Mouse (Mus musculus) spleen, embryonic (tissue): ENCODE data around the gene Tmem211.

ENCODE experiments used
- CTCF ChIA-PET: fragments of 350-600 bp; sonication (Branson Sonifier 250); formaldehyde crosslinking; loops from one replicate; lab custom pipeline; 2022; lab: Charles Lee

Gene Tmem211

DNA sequence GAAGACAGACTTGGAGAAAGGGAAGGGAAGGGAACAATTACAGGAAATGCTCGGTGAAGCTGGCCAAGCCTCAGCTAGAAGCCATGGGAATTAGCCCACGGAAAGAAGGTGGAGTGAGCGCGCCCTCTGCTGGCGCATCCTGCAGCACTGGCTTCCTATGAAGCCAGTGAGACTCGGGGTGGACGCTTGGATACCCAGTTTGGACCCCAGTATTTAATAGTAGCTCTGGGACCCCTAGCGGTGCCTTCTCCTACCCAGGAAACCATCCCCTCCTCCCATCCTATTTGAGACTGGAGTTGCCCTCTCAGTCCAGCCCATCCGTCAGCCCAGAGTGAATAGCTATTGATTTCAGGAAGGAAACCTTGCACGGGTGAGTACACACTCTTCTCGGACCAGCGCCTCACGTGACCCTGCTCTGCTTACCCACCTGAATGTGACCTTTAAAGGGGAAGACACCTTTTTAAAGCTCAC, at the start of gene Tmem211:
Gene Tmem211 (plus strand): TSS at position 278 of the 471 bp plus-strand sequence.
- CTCF ChIA-PET: interaction anchor here (0.9 kb wide), 1 partner anchor 12 kb away, joined by 3 read pairs; no protein-coding TSS in a partner anchor

DNA sequence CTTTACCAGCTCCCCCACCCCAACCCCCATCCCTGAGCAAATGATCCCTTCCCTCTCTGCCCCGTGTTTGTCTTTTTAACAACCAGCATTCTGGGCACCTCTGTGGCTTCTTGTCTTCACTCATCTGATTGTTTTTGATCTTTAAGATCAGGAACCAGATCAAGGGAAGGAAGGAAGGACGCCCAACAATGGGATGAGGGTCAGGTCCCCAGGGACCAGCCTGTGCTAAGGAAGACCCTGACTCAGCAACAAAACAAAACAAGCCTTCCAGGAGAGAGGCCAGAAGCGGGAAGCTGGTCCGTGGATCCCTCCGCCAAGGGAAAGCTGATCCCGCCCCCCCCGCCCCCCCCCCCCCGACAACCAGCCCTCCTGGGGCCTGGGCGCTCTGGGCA, 47.3 kb upstream of the Tmem211 start:
- CTCF ChIA-PET: no interaction called here

DNA sequence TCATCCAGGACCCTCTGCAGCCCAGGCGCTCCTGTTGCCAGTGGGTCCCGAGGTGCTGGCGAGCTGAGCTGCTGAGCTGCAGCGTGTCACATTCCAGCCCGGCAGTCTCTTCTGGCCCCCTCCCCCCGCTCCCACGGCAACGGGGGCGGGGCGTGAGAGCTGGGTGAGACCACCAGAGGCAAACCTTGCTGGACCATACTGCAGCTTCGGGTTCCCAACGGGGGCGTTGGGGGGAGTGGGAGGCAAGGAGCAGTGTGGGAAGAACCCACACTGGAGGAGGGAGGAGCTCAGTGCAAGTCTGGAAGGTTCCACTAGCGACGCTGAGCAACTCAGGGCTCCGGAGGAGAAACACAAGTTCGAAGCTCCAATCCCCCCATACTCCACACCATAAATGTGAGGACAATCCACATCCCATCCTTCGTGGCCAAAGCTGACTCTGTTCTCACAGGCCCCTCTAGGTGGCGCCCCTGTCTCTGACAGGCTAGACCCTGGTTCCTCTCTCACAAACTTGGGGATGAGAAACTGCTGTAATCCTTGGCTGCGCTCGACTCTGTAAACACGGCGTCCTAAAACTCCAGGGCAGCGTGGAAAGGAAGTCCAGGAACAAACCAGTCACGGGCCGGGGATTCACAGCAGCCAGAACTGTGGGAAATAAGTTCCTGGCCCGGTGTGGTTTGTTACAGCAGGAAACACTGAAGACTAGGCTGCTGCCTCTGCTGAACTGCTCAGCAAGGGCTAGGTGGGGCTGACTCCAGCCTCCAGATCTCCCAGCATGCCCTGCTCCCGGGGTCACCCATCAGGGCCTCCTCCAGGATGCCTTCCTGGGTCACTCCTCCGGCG, 46.6 kb upstream of the Tmem211 start:
- CTCF ChIA-PET: no interaction called here

DNA sequence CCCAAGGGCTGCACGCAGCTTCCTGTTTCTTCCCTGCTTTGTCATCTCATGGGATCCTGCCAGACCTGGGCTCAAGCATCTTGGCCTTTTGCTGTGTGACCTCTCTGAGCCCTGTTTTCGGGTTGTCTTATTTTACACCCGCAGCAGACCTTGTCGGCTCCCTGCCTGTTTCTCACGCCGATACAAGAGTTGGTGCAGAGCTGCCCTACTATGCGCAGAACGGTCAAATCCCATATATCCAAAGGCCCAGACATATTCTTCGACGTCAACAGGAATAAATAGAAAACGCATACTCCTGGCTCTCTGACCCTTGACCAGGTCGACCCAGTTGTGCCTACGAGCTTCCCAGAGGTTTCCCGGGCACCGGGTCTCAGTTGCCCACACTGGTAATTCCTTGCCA, 46.0 kb upstream of the Tmem211 start:
- CTCF ChIA-PET: no interaction called here

DNA sequence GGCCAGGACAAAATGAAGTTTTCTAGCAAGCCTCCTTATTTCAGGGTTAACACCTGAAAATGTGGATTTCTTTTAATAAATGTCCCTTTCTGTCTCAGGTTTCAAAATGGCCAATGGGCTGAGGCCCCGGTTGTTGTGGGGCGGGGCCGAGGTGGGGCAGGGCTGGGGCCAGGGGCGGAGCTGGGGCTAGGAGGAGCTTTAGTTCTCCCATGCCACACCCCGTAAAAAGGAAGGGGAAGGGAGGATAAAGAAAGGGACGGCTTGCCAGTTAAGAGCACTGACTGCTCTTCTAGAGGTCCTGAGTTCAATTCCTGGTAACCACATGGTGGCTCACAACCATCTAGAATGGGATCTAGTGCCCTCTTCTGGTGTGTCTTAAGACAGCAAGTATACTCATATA, 45.3 kb upstream of the Tmem211 start:
- CTCF ChIA-PET: no interaction called here

DNA sequence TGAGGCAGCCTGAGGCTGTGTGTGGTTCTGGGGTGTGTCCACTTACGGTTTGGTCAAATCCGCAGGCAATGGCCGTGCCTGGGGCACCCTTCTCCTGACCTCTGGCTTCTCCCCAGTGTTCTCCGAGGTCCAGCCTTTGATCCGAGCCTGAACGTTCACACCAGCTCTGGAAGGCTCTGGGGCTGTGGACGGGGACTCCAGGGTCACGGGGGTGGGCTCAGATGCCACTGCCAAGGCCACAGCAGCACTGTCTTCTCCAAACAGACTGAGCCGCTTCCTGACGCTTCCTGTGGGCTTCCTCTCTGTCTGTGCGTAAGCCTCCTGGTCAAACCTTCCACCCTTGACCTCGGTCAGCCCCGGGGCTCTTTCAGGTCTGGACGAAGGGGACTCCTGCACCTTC, 36.2 kb upstream of the Tmem211 start:
- CTCF ChIA-PET: interaction anchor here (0.7 kb wide), 1 partner anchor 835 kb away, joined by 3 read pairs; no protein-coding TSS in a partner anchor

DNA sequence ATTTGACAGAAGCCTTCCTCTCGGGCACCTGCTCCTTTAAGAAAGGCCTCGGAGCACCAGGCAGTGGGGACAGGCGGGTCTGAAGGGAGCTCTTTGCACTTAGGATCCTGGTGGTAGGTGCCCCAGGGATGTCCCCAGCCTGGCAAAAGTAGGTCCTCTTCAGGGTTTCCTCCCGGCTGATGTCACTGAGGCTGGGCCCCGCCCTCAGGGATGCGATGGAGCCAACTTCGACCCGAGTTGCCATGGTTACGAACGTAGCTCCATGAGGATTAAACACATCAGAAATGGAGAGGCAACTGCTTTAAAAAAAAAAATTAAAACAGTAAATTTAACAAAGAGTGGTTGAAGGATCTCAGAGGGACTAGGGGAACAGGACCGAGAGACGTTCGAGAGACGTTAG, 34.8 kb upstream of the Tmem211 start:
- CTCF ChIA-PET: no interaction called here

DNA sequence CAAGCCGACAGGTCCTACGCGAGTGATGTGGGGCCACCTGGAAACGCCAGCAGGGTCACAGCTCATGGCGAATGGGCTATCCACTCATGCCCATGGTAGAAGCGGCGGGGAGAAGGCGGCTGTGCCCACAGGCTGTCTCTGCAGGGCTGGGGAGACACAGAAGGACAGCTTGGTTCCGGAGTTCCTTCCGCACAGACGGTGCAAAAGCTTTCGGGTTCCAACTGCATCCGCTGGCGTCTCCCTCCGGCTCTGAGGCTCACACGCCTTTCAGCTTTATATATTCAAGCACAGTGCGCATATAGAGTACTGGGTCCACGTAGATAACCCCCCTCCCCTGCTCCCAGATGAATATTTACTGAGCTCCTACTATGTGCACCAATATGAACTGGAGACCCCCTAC, 32.9 kb upstream of the Tmem211 start:
- CTCF ChIA-PET: no interaction called here

DNA sequence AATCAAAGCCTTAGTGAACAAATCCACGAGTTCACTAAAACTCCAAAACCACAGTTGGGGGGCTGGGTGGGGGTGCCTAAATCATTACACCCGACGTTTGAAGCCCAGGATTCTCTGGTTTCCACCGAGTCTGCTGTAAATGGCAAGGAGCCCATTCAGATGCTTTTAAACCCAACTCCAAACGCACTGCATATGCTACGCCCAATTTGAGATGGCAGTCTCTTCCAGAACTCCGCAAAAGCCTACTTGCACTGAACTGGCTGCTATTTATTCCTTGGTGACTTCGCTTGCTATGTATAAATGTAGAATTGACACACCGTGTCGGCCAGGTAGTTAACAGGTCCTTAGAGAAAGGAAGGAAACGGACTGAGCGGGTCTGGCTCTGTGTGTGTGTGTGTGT, 31.3 kb upstream of the Tmem211 start:
- CTCF ChIA-PET: no interaction called here

DNA sequence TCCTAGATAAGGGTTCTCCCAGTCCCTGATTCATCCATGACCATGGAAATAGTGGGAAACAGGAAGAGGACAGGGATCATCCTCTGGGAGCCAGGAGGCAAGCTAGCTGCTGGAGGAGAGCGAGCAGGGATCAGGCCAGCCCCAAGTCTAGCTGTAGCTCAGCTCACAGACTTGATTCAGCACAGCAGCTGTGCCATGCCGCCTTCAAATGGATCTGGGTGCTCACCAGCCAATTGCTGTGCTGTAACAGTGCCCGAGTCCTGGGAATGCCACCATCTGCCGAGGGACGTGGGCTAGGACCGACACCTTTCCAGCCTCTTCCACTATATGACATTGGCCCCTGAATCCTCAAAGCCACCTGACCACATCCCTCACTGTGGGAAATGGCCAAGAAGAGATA, 30.8 kb upstream of the Tmem211 start:
- CTCF ChIA-PET: no interaction called here

DNA sequence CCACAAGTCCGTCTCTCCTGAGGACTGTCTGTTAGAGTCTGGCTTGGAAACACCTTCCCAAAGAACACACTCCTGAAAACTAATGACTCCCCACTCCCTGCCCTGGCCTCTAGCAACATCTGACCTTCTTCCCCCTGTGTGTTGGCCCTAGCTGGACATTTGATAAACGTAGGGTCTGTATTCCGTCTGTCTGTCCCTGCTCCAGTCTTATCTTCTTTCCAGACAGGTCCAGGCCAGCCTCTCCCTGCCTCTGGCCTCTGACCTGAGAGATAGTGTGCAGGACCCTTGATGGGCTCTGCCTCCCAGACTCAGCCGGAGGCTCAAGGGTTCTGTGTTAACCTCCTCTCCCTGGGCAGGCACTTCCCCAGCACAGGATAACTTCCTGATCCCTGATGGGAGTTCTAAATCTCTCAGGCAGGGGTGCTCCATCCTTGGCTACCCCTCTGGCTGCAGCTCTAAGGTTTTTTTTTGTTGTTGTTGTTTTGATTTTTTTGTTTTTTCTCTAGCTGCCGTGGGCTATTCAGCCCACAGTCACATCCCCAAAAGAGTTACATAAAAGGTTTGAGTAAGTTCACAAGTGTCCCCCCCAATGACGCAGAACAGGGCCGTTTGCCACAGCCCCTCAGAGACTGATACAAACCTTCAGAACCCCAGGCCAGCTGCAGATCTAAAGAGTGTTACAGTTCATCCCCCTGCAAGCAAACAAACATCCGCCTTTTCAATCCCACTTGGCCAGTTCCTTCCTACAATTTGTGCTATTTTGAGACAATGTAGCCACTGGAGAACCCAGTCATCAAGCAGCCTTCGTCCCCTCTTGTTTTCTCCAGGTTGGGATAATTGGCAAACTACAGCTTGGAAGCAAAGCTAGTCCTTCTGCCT, 29.6 kb upstream of the Tmem211 start:
- CTCF ChIA-PET: no interaction called here

DNA sequence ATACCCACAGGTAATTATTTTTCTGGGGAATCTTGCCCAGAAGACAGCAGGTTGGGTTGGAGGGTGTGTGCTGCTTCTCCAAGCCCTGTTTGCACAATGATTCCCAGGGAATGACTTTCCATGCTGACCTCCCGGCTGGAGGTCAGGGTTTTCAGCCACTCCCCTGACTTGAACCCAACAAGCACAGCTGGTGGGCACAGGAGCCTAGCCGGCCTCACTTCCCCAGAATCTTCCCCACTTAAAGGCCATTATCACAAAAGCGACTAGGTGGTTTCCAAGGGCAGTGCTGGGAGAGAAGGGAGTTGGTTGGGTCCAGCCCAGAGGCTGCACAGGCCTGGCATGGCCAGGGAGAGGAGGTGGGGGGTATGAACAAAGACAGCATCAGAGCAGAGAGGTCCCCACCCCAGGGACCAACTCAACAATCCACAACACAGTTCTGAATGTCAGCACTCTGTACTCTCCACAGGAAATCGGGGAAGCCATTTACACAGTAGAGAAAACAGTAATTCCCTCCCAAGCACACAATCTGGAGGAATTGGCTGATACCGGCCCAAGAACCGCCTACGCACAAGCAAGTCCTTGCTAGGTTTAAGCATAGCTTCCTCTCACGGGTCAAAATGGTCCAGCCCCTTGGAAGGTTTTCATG, 27.5 kb upstream of the Tmem211 start:
- CTCF ChIA-PET: no interaction called here

DNA sequence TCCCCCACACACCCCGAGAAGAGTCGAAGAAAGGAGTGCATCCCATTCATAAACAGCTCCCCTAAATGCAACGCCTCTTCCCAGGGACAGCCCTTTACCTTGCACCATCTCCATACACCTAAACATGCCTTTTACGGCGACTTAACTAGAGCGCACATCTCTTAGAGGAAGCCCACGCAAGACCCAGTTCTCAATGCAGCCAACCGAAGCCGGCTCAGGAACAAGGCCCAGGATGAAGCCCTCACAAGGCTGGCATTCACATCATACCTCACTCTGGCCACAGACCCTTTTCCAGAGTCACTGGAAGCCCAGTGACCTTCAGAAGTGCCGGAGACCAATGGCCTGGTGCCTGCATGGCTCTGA, 27.0 kb upstream of the Tmem211 start:
- CTCF ChIA-PET: no interaction called here

DNA sequence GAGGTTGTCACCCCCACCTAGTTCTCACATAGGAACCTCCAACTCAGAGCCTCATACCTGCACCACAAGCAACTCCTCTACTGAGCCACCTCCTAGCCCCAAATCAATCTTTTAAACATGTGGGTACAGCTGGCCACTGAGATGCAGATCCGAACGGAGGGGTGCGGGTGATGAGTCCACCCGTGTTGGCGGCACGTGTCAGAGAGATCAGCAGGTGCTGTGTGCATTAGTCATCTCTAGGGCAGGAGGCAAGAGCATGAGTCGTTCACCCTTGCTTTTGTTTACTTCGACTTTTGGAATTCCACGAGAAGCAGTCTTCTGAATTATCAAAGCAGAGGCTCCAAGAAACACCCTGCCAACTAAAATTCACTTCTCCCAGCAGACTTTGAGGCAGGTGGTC, 22.5 kb upstream of the Tmem211 start:
- CTCF ChIA-PET: no interaction called here

DNA sequence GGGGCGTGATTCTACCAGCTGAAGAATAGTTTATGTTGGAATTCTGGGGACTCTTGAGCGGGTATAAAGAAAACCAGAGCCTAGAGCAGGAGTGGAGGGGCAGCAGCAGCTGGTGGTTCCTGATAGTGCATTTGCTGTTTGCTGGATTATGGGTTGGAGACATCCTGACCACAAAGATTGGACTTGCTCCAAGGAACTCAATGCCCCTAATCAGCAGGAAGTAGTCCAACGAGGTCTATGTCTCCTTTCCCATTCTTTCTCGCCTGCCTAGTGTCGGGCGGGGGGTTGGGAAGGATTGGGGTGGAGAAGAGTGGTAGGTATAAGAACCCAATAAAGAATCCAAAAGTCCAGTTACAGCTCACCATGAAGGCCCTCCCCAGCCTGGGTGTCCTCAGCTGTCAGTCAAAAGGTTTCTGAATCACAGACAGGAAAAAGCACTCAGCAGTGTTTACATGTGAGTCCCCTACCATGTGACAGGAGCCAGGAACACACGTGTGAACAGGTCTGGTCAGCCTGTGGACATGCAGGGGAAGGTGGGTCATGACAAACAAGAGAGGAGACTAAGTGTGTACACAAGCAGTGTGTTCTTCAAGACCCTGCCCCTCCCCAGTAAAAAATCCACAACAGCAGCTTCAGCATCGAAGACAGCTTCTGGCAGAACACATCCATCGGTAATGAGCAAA, 19.9 kb upstream of the Tmem211 start:
- CTCF ChIA-PET: no interaction called here

DNA sequence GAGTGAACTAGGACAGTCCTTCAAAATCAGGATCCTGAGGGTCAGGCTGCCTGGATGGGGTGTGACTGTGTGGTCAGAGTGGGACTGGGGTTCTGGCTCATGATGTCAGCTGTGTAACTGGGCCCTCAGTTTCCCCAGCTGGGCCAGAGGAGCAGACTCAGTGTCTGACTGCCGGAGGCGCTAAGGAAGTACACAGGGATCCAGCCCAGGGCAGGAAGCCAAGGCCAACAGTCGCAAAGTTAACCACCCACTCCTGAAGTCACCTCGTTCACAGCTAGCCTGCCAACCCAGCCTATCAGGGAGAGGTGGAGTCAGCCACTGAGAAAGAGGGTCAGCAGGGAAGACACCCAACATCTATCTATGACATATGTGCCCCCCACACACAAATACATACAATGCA, 18.7 kb upstream of the Tmem211 start:
- CTCF ChIA-PET: no interaction called here

DNA sequence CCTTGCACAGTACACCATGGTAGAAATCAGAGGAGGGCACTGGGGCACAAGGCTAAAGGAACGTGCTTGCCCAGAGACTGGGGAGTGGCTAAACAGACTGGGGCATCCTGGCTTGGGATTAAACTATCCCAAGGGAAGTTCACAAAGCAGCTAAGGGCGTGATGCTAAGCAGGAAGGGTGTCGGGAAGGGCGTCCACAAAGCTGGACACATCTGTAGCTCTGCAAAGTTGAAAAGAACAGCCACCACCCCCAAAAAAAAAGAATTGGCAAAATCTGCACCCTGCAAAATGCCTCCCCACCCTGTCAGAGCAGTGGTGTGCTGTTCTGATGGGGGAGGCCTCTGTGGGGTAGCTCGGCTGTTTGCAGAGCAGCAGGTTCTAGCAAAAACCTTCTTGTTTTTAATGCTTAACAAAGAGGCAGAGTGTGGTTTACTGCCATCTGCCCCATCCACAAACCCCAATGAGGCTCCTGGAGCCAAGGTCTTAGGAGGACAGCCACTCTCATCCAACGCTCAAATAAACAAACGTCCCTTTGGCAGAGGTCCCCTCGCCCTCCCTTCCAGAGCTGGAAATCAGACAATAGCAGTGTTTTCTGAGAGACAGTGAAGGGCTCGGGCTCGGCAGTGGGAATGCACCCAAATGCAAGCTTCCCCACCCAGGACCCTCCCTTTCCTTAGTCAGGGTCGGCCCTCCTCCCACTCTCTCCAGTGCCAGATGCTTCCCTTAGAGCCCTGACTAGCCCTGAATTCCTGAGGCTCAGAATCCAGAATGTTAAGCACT, 17.9 kb upstream of the Tmem211 start:
- CTCF ChIA-PET: no interaction called here

DNA sequence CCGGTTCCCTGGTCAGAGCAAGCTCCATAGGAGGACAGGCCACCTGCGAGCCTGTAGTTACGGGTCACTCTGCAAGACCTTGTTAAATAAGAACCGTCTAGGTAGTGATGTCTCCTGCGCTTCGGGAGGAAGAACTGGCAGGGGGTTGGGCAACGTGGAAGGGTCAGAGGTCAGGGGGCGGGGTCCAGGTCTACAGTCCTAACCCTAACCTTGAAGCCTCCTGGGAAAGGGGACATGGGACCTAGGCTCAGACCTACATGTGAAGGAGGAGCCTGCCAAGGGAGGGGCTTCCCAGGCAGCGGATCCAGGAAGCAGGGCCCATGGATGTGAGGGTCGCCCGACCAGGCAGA, 17.3 kb upstream of the Tmem211 start:
- CTCF ChIA-PET: no interaction called here

DNA sequence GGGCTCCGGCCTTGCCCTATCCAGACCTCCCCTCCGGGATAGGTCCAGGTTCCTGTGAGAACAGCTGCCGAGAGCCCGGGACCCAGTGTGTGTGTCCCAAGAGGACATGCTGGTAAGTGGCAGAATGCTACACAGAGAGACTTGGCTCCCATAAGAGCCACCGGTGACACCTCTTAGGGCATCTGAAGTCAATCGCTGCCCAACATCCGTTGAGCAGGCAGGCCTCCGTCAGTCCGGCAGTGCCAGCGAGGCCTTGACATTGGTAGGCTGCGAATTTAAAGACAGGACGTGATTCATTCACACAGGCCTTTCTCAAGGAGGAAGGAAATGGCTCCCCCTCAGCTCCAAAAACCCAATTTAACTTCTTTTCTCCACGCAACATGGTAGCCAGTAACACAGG, 16.8 kb upstream of the Tmem211 start:
- CTCF ChIA-PET: no interaction called here

DNA sequence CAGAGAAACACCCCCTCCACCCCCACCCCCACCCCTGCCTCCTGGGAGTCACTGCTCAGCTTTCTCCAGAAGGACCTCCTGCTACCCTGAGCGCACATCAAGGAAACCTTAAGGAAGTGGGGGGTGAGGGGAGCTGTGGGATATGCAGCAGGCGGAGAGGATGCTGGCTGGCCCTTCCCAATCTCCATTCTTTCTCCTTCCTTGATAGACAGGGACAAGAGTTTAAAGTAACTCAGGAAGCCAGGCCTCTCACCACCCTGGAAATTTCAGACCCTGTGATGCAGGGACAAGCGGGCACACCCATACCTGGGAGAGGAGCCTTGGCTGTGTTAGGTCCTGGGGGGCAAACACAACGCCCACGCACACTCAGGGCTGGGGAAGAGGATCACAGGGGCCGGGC, 16.4 kb upstream of the Tmem211 start:
- CTCF ChIA-PET: no interaction called here
